Mouse (Mus musculus): ENCODE data around the gene Fzd2.
"Not testable (repeated sequence)": the region's sequence is repeated elsewhere in the genome, so short reads cannot be mapped to it uniquely, and the experiment has no call there.

Gene Fzd2

GRCm38 (mm10) chr11:102604010-102604584, at the start of gene Fzd2:
Gene Fzd2, plus strand, starts transcription at chr11:102604396.
- DNase-seq: peak; percentile 75 to 92

- DNase-seq: peak in 1 of 2 experiments; percentile 57
Observed at GRCm38 (mm10) chr11:102555400-102556030, 48.7 kb upstream of the Fzd2 start.

GRCm38 (mm10) chr11:102556031-102556715, 48.0 kb upstream of the Fzd2 start, which contains the start of gene Gpatch8:
Gene Gpatch8, minus strand, starts transcription at chr11:102556392.
- peak; percentile 95 to 97 for DNase-seq

- DNase-seq: no peak
Observed at GRCm38 (mm10) chr11:102556716-102557074, 47.5 kb upstream of the Fzd2 start.

GRCm38 (mm10) chr11:102557386-102557785, 46.8 kb upstream of the Fzd2 start:
- DNase-seq: peak; percentile 57 to 62

- DNase-seq: no peak
Observed at GRCm38 (mm10) chr11:102558704-102559103, 45.5 kb upstream of the Fzd2 start.

- DNase-seq: not testable (repeated sequence)
Observed at GRCm38 (mm10) chr11:102564952-102565671, 39.1 kb upstream of the Fzd2 start.

- no peak for DNase-seq
Observed at GRCm38 (mm10) chr11:102565741-102566140, 38.5 kb upstream of the Fzd2 start.

GRCm38 (mm10) chr11:102566290-102566689, 37.9 kb upstream of the Fzd2 start:
- DNase-seq: no peak

- no peak for DNase-seq
Observed at GRCm38 (mm10) chr11:102567157-102567556, 37.0 kb upstream of the Fzd2 start.

- no peak for DNase-seq
Observed at GRCm38 (mm10) chr11:102567723-102568122, 36.5 kb upstream of the Fzd2 start.

- DNase-seq: no peak
Observed at GRCm38 (mm10) chr11:102568191-102568590, 36.0 kb upstream of the Fzd2 start.

GRCm38 (mm10) chr11:102568756-102569377, 35.3 kb upstream of the Fzd2 start:
- no peak for DNase-seq

- peak; percentile 80 to 95 for DNase-seq
Observed at GRCm38 (mm10) chr11:102572866-102573663, 31.1 kb upstream of the Fzd2 start.

GRCm38 (mm10) chr11:102575034-102575433, 29.2 kb upstream of the Fzd2 start:
- no peak for DNase-seq

GRCm38 (mm10) chr11:102576050-102576754, 28.0 kb upstream of the Fzd2 start:
- no peak for DNase-seq

GRCm38 (mm10) chr11:102578341-102579118, 25.7 kb upstream of the Fzd2 start:
- peak; percentile 75 to 95 for DNase-seq

GRCm38 (mm10) chr11:102579165-102580033, 24.8 kb upstream of the Fzd2 start, which contains the start of gene Gm11627:
Gene Gm11627, minus strand, starts transcription at chr11:102579461.
- DNase-seq: no peak

GRCm38 (mm10) chr11:102580034-102580330, 24.2 kb upstream of the Fzd2 start:
- no peak for DNase-seq

Data from kidney, postnatal 36 days (tissue).